Mouse (Mus musculus): ENCODE measurements at regions not wholly inside any gene's neighbourhood (a gene's known extent, or its start where the extent isn't known, plus 50 kb on each side); places are given as distances from the start of the nearest gene placed in this dataset.
A peak's percentile ranks its signal among the peaks of the same experiment; 100 is the strongest.

DNA sequence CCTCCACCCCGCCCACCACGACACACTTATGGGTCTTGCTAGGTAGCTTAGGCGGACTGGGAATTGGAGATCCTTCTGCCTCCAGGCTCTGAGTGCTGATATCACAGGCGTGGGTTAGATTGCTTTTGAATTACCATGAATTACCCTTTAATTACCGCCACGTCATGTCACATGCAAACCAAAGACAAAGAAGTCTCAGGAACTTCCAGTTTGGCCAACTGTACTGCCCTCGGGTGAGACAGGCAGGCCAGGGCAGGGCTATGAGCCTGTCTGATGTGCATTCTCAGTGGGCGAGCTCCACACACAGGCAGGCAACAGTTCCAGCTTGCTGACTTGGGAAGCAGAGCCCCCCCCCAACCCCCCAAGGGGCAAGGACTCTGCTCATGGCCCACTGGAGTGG, 101.3 kb upstream of the Slc22a23 start:
- no peak for ATAC-seq (ENCODE audit: low read depth)
- H3K27me3 ChIP-seq (ENCODE audit: control insufficient read depth, insufficient read depth, low read length): no peaks in the 10 kb centered on the region
- H3K4me3 ChIP-seq (ENCODE audit: low read depth, low read length): no peak overlapping the region
- no peak overlapping the region for H3K27ac ChIP-seq (ENCODE audit: low read depth, low read length)
- H3K36me3 ChIP-seq (ENCODE audit: control insufficient read depth, insufficient read depth, low read length): no peaks in the 10 kb centered on the region
- no peak overlapping the region for H3K9ac ChIP-seq (replicated peaks; ENCODE audit: low read depth, low read length)
- H3K4me2 ChIP-seq (ENCODE audit: low read depth, low read length): no peak overlapping the region
- WGBS: 64% methylated on average over 8 of the region's 8 CpGs
- H3K4me1 ChIP-seq (ENCODE audit: control insufficient read depth, insufficient read depth, low read length): no peaks in the 10 kb centered on the region
- no peaks in the 10 kb centered on the region for H3K9me3 ChIP-seq (ENCODE audit: control insufficient read depth, low read length)

DNA sequence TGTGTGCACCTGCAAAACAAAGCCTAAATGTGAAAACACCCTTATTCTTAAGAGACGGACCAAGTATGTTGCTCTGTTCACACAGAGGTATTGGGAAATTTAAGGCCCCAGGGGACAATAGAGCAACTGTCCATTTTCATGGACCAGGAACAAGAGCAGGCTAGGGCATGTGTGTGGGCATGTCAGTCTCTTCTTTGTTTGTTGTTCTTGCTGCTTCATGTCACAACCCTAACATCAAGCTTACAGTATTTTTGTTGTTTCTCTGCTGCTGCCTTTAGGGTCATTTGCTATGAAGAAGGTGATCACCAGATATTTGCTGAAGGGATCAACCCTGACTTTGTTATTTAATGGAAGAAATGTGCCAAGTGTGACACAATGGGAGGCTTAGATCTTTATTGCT, 96.4 kb upstream of the Slc22a23 start:
- 38% methylated on average over 1 of the region's 1 CpGs for WGBS

DNA sequence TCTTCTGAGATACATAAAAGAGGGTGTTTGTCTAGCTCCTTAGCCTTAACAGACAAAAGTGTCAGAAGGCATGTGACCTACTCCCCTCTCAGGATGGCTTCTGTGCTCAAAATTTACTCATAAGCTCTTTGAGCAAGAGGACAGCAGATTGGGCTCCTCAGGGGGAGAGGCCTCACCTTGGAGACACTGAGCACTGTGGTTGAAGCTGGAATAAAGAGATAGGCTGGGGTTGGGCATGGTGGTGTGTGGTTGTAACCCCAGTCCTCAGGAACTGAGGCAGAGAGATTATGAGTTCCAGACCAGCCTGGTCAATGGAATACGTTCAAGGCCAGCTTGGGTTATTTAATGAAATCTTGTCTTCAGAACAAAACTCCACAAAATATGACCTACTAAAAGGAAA, 82.5 kb upstream of the Slc22a23 start:
- H3K4me3 ChIP-seq (ENCODE audit: low read depth, low read length): no peak overlapping the region
- ATAC-seq (ENCODE audit: low read depth): no peak
- no peaks in the 10 kb centered on the region for H3K27me3 ChIP-seq (ENCODE audit: control insufficient read depth, insufficient read depth, low read length)
- H3K27ac ChIP-seq (ENCODE audit: low read depth, low read length): no peak overlapping the region
- no peaks in the 10 kb centered on the region for H3K36me3 ChIP-seq (ENCODE audit: control insufficient read depth, insufficient read depth, low read length)
- no peaks in the 10 kb centered on the region for H3K4me1 ChIP-seq (ENCODE audit: control insufficient read depth, insufficient read depth, low read length)
- 97% methylated on average over 1 of the region's 1 CpGs for WGBS
- H3K9ac ChIP-seq (replicated peaks; ENCODE audit: low read depth, low read length): no peak overlapping the region
- H3K9me3 ChIP-seq (ENCODE audit: control insufficient read depth, low read length): no peaks in the 10 kb centered on the region
- no peak overlapping the region for H3K4me2 ChIP-seq (ENCODE audit: low read depth, low read length)

More for the DNA sequence above, 96.4 kb upstream of the Slc22a23 start:
- Histone ChIP-seq H3K4me3 (ENCODE audit: low read depth, low read length) (no peak overlapping the region), H3K4me1 (ENCODE audit: control insufficient read depth, insufficient read depth, low read length) (no peaks in the 10 kb centered on the region), H3K4me2 (ENCODE audit: low read depth, low read length) (no peak overlapping the region), H3K27ac (ENCODE audit: low read depth, low read length) (no peak overlapping the region), H3K9me3 (ENCODE audit: control insufficient read depth, low read length) (no peaks in the 10 kb centered on the region), H3K36me3 (ENCODE audit: control insufficient read depth, insufficient read depth, low read length) (no peaks in the 10 kb centered on the region), H3K27me3 (ENCODE audit: control insufficient read depth, insufficient read depth, low read length) (no peaks in the 10 kb centered on the region), H3K9ac (replicated peaks; ENCODE audit: low read depth, low read length) (no peak overlapping the region)
- ATAC-seq (ENCODE audit: low read depth): no peak

DNA sequence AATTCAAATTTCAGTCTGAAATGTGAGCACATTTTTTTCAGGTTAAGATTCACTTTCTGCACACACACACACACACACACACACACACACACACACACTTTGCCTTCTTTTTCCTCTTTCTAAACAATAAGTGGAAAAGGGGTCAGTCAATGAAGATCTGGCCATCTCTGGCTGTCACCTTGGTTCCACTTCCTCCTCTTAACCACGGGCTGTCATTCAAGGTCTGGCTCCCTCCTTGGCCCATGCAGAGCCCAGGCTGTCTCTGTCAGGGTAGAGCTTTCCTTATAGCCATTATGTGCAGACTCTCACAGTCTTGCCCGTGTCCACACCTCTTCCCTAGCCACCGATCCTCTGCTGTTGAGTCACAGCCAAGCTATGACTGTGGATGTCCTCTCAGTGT, 79.9 kb upstream of the Slc22a23 start:
- Histone ChIP-seq H3K27ac (ENCODE audit: low read depth, low read length) (no peak overlapping the region), H3K36me3 (ENCODE audit: control insufficient read depth, insufficient read depth, low read length) (no peaks in the 10 kb centered on the region), H3K4me1 (ENCODE audit: control insufficient read depth, insufficient read depth, low read length) (0 out of 2 replicates have a peak, but pooled peaks cover 6% of the 10 kb centered on the region), H3K9ac (replicated peaks; ENCODE audit: low read depth, low read length) (no peak overlapping the region), H3K27me3 (ENCODE audit: control insufficient read depth, insufficient read depth, low read length) (no peaks in the 10 kb centered on the region), H3K4me3 (ENCODE audit: low read depth, low read length) (no peak overlapping the region), H3K4me2 (ENCODE audit: low read depth, low read length) (no peak overlapping the region), H3K9me3 (ENCODE audit: control insufficient read depth, low read length) (no peaks in the 10 kb centered on the region)
- no peak for ATAC-seq (ENCODE audit: low read depth)
- 85% methylated on average over 3 of the region's 3 CpGs for WGBS

DNA sequence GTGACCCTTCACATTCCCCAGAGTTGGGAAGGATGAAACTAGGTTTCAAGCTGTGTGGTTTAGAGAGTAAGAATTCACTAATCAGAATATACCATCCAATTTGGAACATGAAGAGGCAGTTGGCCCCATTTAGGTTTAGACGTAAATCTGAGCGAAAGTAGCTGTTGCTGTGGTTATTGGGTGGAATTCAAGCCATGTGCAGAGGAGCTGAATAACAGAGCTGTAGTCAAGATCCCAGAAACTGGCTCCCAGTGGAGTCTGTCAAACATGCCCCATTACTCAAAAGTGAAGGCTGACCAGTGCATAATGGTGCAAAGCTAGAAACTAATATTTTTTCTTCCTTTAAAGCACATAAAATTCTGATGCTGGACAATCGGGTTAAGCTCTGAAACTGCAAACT, 76.7 kb upstream of the Slc22a23 start:
- H3K4me1 ChIP-seq (ENCODE audit: control insufficient read depth, insufficient read depth, low read length): 0 out of 2 replicates have a peak, but pooled peaks cover 6% of the 10 kb centered on the region
- WGBS: 51% methylated on average over 3 of the region's 3 CpGs
- no peak overlapping the region for H3K27ac ChIP-seq (ENCODE audit: low read depth, low read length)
- no peaks in the 10 kb centered on the region for H3K9me3 ChIP-seq (ENCODE audit: control insufficient read depth, low read length)
- H3K9ac ChIP-seq (replicated peaks; ENCODE audit: low read depth, low read length): no peak overlapping the region
- peak; percentile 38 for ATAC-seq (ENCODE audit: low read depth)
- no peaks in the 10 kb centered on the region for H3K27me3 ChIP-seq (ENCODE audit: control insufficient read depth, insufficient read depth, low read length)
- H3K4me2 ChIP-seq (ENCODE audit: low read depth, low read length): no peak overlapping the region
- no peaks in the 10 kb centered on the region for H3K36me3 ChIP-seq (ENCODE audit: control insufficient read depth, insufficient read depth, low read length)
- H3K4me3 ChIP-seq (ENCODE audit: low read depth, low read length): no peak overlapping the region

DNA sequence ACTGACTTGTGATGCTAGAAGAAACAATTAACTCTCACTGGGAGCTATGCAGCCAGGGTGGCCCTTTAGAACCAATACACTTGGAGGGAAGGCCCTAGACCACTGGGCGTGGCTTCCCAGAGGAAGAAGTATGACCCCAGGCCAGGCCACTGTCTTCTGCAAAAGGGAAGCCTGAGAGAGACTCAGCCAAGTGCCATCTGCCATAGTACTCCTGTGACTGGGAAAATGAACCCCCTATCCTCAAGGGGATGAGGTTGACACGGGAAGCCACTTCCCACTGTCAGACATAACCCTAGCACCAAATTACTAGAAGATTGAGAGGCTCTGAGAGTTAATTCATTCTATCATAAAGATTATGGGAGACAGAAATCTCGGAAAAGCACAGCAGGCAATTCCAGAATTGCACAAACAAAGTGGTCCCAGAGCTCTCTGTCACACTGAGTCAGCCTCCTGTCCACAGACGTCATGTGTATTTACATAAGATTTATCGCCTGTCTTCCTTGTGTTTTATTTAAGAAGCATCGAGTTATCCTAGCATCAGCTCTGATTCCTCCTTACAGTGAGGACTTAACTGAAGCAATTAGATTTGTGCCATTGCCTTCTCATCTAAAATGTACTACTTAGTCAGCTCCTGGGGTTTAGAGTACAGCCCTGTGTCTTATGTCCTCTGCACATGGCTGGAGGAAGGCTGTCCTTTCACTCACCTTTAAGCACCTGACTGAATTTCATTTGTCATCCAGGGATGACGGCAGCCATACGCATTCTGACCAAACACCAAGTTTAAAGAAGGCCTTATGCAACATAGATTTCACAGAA, 75.6 kb upstream of the Slc22a23 start:
- ATAC-seq (ENCODE audit: low read depth): peak; percentile 68; the same call in 1 of the 2 replicates
- H3K4me1 ChIP-seq (ENCODE audit: control insufficient read depth, insufficient read depth, low read length): 0 out of 2 replicates have a peak, but pooled peaks cover 6% of the 10 kb centered on the region
- H3K9ac ChIP-seq (replicated peaks; ENCODE audit: low read depth, low read length): no peak overlapping the region
- no peak overlapping the region for H3K4me3 ChIP-seq (ENCODE audit: low read depth, low read length)
- H3K27ac ChIP-seq (ENCODE audit: low read depth, low read length): no peak overlapping the region
- no peaks in the 10 kb centered on the region for H3K36me3 ChIP-seq (ENCODE audit: control insufficient read depth, insufficient read depth, low read length)
- no peaks in the 10 kb centered on the region for H3K9me3 ChIP-seq (ENCODE audit: control insufficient read depth, low read length)
- no peaks in the 10 kb centered on the region for H3K27me3 ChIP-seq (ENCODE audit: control insufficient read depth, insufficient read depth, low read length)
- WGBS: 42% methylated on average over 8 of the region's 8 CpGs
- H3K4me2 ChIP-seq (ENCODE audit: low read depth, low read length): no peak overlapping the region

DNA sequence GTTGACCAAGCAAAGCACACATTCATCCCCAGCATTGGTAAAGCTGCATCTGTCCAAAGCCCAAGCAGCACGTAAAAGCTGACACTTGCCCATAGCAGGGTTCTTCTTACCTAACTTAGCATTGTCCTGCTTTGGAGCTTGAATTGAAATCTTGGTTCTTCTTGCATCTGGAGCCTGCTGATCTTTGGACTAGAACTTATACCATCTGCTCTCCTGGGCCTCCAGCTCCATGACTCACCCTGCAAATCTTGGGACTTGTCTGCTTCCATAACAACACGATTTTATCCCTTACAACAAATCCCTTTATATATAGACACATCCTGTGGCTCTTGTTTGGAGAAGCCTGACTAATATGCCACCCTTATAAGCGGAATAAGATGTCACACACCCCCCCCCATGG, 74.1 kb upstream of the Slc22a23 start:
- H3K27ac ChIP-seq (ENCODE audit: low read depth, low read length): no peak overlapping the region
- H3K36me3 ChIP-seq (ENCODE audit: control insufficient read depth, insufficient read depth, low read length): no peaks in the 10 kb centered on the region
- WGBS: 90% methylated on average over 3 of the region's 3 CpGs
- H3K9me3 ChIP-seq (ENCODE audit: control insufficient read depth, low read length): no peaks in the 10 kb centered on the region
- no peak overlapping the region for H3K9ac ChIP-seq (replicated peaks; ENCODE audit: low read depth, low read length)
- no peak overlapping the region for H3K4me2 ChIP-seq (ENCODE audit: low read depth, low read length)
- no peaks in the 10 kb centered on the region for H3K27me3 ChIP-seq (ENCODE audit: control insufficient read depth, insufficient read depth, low read length)
- ATAC-seq (ENCODE audit: low read depth): no peak
- 0 out of 2 replicates have a peak, but pooled peaks cover 6% of the 10 kb centered on the region for H3K4me1 ChIP-seq (ENCODE audit: control insufficient read depth, insufficient read depth, low read length)
- H3K4me3 ChIP-seq (ENCODE audit: low read depth, low read length): no peak overlapping the region

DNA sequence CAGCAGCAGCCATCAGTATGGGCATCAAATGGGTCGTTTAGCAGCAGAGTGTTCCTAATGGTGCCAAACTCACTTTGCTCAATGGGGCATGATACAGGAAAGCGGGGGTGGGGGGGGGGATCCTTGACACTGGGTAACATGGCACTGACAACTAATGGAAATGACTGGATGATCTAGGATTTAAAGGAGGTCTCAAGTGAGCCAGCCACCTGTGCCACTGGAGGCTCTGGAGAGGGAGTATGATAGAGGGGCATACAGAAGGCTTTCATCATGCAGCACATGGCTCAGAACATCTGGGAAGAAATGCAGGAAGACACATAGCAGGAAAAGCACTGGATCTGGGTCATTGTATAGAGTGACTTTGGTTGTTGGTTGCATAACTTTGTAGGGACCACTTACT, 71.6 kb upstream of the Slc22a23 start:
- H3K4me3 ChIP-seq (ENCODE audit: low read depth, low read length): no peak overlapping the region
- 58% methylated on average over 2 of the region's 2 CpGs for WGBS
- no peaks in the 10 kb centered on the region for H3K27me3 ChIP-seq (ENCODE audit: control insufficient read depth, insufficient read depth, low read length)
- no peaks in the 10 kb centered on the region for H3K9me3 ChIP-seq (ENCODE audit: control insufficient read depth, low read length)
- no peak overlapping the region for H3K27ac ChIP-seq (ENCODE audit: low read depth, low read length)
- no peaks in the 10 kb centered on the region for H3K36me3 ChIP-seq (ENCODE audit: control insufficient read depth, insufficient read depth, low read length)
- 0 out of 2 replicates have a peak, but pooled peaks cover 6% of the 10 kb centered on the region for H3K4me1 ChIP-seq (ENCODE audit: control insufficient read depth, insufficient read depth, low read length)
- H3K9ac ChIP-seq (replicated peaks; ENCODE audit: low read depth, low read length): no peak overlapping the region
- no peak overlapping the region for H3K4me2 ChIP-seq (ENCODE audit: low read depth, low read length)
- peak; percentile 42; the same call in 1 of the 2 replicates for ATAC-seq (ENCODE audit: low read depth)

DNA sequence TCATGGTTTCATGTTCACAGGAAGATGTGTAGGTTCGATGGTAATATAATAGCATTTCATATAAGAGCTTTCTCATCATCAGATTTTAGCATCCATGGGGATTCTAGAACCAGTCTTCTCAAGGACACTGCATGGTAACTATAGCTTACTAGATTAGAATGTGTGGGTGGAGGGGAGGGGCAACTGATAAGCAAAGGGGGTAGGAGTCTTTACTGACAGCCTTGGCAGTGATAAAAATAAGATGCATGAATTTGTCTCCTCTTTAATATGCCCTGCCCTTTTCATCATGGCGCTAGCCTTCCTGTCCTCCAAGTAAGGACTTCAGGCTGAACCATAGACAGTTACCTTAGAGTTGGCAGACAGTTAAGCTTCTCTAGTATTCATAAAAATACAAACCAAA, 69.6 kb upstream of the Slc22a23 start:
- Histone ChIP-seq H3K4me2 (ENCODE audit: low read depth, low read length) (no peak overlapping the region), H3K4me3 (ENCODE audit: low read depth, low read length) (no peak overlapping the region), H3K4me1 (ENCODE audit: control insufficient read depth, insufficient read depth, low read length) (no peaks in the 10 kb centered on the region), H3K9me3 (ENCODE audit: control insufficient read depth, low read length) (no peaks in the 10 kb centered on the region), H3K36me3 (ENCODE audit: control insufficient read depth, insufficient read depth, low read length) (no peaks in the 10 kb centered on the region), H3K27me3 (ENCODE audit: control insufficient read depth, insufficient read depth, low read length) (no peaks in the 10 kb centered on the region), H3K27ac (ENCODE audit: low read depth, low read length) (no peak overlapping the region), H3K9ac (replicated peaks; ENCODE audit: low read depth, low read length) (no peak overlapping the region)
- WGBS: 97% methylated on average over 2 of the region's 2 CpGs
- no peak for ATAC-seq (ENCODE audit: low read depth)

Data from neural tube, embryonic 14.5 days (tissue).